Mouse (Mus musculus) thymus, adult 2 months (tissue): ENCODE data around the gene Apba1.

Experiments used
- CTCF ChIP-seq: fragments of 200-500 bp; IDR thresholded peaks from 2 replicates; pipeline ENCODE4 v1.5.1; 2012; ENCODE audit warnings: mild to moderate bottlenecking, control low read depth, low read length, moderate library complexity, borderline replicate concordance; ENCODE audit not compliant: control insufficient read depth, poor library complexity, insufficient read depth; ENCODE audit errors: extremely low read depth
- POLR2A ChIP-seq: fragments of 200-500 bp; IDR thresholded peaks from 2 replicates; pipeline ENCODE4 v1.6.1; 2012; ENCODE audit warnings: mild to moderate bottlenecking, low read length, control low read depth, moderate library complexity; ENCODE audit not compliant: control insufficient read depth, poor library complexity, insufficient read depth; ENCODE audit errors: extremely low read depth

DNA sequence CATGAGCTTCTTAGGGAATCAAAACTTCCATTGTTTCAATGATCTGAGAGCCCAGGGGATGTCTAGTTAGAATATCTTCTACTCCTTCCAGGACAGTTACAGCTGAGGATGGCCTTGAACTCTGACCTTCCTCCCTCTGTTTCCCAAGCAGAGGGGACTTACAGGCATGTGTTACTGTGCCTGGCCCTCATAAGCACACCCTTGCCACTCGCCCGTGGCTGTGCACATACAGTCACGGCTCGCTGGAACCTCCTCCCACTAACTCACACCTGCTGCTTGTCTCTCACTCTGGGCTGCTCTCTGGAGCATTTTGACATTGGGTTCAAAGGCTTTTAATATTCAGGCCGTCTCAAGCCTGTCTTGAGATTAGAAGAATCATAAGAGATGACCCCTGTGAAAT, 51.8 kb downstream of the Apba1 start:
- no peak for TF ChIP-seq CTCF
- TF ChIP-seq POLR2A: no peak
